Mouse (Mus musculus) E14TG2a.4 (cell line): ENCODE results near the gene Rtf2.

Experiments
- CTCF ChIP-seq: conservative IDR thresholded peaks from 2 replicates; pipeline ENCODE4 v1.5.1; 2014; ENCODE audit warnings: low read length
- NANOG ChIP-seq: IDR thresholded peaks from 2 replicates; pipeline ENCODE4 v1.6.1; 2014; ENCODE audit warnings: borderline replicate concordance, low read length, mixed read lengths

DNA sequence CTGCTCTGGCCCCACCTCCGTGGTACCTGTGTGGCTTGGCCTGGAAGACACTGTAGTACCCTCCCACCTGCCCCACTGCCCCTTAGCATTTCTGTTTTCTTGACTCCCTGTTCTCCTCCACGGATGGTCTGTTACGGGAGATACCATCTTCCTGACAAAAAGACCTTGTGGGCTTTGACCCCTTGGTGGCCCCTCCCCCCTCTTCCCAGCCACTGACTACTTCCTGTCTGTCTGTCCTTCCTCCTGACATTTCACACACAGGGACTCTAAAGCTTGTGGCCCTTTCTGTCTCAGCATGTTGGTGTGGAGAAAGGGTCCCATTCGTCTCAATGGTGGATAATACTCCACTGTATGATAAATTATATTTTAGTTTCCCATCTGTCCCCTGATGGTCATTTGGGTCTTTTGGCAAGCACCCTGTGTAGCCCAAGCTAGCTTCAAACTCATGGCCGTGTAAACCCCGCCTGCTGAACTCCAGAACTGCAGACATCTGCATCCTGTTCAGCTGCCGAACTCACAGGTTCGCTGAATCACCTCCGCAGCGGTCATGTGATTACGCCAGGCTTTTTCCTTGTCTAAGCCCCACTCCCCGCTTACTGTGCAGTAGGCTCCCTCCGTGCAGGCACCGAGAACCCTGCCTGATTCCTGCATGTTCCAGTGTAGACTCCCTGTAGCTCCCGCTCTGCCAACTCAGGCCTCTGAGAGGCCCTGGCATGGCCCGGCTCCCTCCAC lies 41.5 kb downstream of the Rtf2 start:
- TF ChIP-seq CTCF (no peak), NANOG (no peak)
